19 mouse cellular contexts compared by ENCODE assay signal in the genomic region with DNA sequence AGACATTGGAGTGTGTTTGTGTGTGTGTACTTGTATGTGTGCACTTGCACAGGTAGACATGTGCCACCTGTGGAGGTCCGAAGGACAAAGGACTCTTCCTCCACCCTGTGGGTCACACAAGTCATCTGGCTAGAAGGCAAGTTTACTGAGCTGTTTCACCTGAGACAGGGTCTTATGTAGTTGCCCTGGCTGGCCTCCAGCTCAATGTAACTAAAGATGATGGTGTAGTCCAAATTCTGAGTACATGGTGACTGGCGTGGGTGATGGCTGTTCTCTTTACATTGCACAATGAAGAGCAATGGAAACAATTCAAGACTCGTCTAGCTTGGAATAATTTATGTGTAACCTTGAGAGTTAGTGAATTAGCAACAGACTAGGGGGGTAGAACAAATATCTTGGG. TPM values are rescaled to one million over a fixed set of nuclear protein-coding genes. Genes with fewer than 3 reads are reported as not detected.
DNase-seq lines count a peak whose midpoint lies in the region; ATAC-seq and TF ChIP-seq lines count a peak whose summit lies in the region.
"Had no signal": no experiment of that assay in that cellular context is flagged by ENCODE, and none has a peak within 500 bp of the region (broad histone marks: within the 10 kb centered on the region; RNA-seq: fewer than 3 reads in every experiment).

No protein-coding gene starts in this region.

- no peak for TF ChIP-seq CTCF in lung, adult 2 months (IDR thresholded peaks at IDR 0.05; ENCODE audit: insufficient read depth, low read length)

- H3K4me1 ChIP-seq in liver, embryonic 12.5 days, result peaks cover 49% of the 10 kb centered on the region
- peaks cover 29% of the 10 kb centered on the region for H3K4me1 ChIP-seq in embryonic facial prominence, embryonic 15.5 days
- H3K4me1 ChIP-seq in hindbrain, embryonic 10.5 days (replicated peaks), result peaks cover 31% of the 10 kb centered on the region
- H3K4me1 ChIP-seq in lung, adult 2 months (ENCODE audit: control insufficient read depth, insufficient read depth, low read length), result peaks cover 11% of the 10 kb centered on the region

- 61% methylated on average over 3 of the region's 3 CpGs for WGBS in liver, embryonic 12.5 days (ENCODE audit: insufficient replicate concordance)
- WGBS in embryonic facial prominence, embryonic 15.5 days, result 60% methylated on average over 3 of the region's 3 CpGs
- 76% methylated on average over 3 of the region's 3 CpGs for WGBS in hindbrain, embryonic 10.5 days
- 60% methylated on average over 3 of the region's 3 CpGs for WGBS in lung, adult 2 months

- peak overlapping the region; percentile 78 for H3K4me2 ChIP-seq in liver, embryonic 12.5 days
- no peak overlapping the region for H3K4me2 ChIP-seq in embryonic facial prominence, embryonic 15.5 days (replicated peaks)
- H3K4me2 ChIP-seq in myocyte (ENCODE audit: low read depth), result no peak overlapping the region

- no peak overlapping the region for H3ac ChIP-seq in myocyte (ENCODE audit: control insufficient read depth, insufficient read length)

- peaks cover 28% of the 10 kb centered on the region for H3K79me2 ChIP-seq in myocyte (ENCODE audit: control insufficient read depth, insufficient read depth)

- H3K9ac ChIP-seq in liver, embryonic 12.5 days, result no peak overlapping the region
- H3K9ac ChIP-seq in embryonic facial prominence, embryonic 15.5 days, result no peak overlapping the region

- no peaks in the 10 kb centered on the region for H3K27me3 ChIP-seq in liver, embryonic 12.5 days (replicated peaks)
- no peaks in the 10 kb centered on the region for H3K27me3 ChIP-seq in embryonic facial prominence, embryonic 15.5 days
- no peaks in the 10 kb centered on the region for H3K27me3 ChIP-seq in myocyte (ENCODE audit: control insufficient read depth, insufficient read depth, insufficient read length)
- no peaks in the 10 kb centered on the region for H3K27me3 ChIP-seq in hindbrain, embryonic 10.5 days (ENCODE audit: insufficient read depth, poor library complexity, severe bottlenecking)
- H3K27me3 ChIP-seq: embryonic facial prominence, embryonic 13.5 days; neural tube, embryonic 15.5 days; Patski had no signal

- peak overlapping the region; percentile 12; the same call in 1 of the 2 replicates for H3K27ac ChIP-seq in liver, embryonic 12.5 days
- 0 out of 2 replicates have a peak overlapping the region, but pooled peaks have one; percentile 92 for H3K27ac ChIP-seq in embryonic facial prominence, embryonic 15.5 days (replicated peaks)
- no peak overlapping the region for H3K27ac ChIP-seq in hindbrain, embryonic 10.5 days

- no peak for TF ChIP-seq POLR2A in myocyte (IDR thresholded peaks at IDR 0.05; ENCODE audit: insufficient read length, low read depth)
- TF ChIP-seq POLR2A in lung, adult 2 months (IDR thresholded peaks at IDR 0.05; ENCODE audit: borderline replicate concordance, extremely low read depth, low read depth, low read length), result no peak

- H3K9me3 ChIP-seq in liver, embryonic 12.5 days (replicated peaks), result no peaks in the 10 kb centered on the region
- no peaks in the 10 kb centered on the region for H3K9me3 ChIP-seq in embryonic facial prominence, embryonic 15.5 days (replicated peaks)
- no peaks in the 10 kb centered on the region for H3K9me3 ChIP-seq in hindbrain, embryonic 10.5 days
- H3K9me3 ChIP-seq: embryonic facial prominence, embryonic 13.5 days; neural tube, embryonic 15.5 days had no signal

- H3K4me3 ChIP-seq in liver, embryonic 12.5 days, result 0 out of 2 replicates have a peak overlapping the region, but pooled peaks have one; percentile 43
- H3K4me3 ChIP-seq in embryonic facial prominence, embryonic 15.5 days (replicated peaks), result no peak overlapping the region
- peak overlapping the region; percentile 32 for H3K4me3 ChIP-seq in myocyte
- H3K4me3 ChIP-seq in hindbrain, embryonic 10.5 days, result no peak overlapping the region
- no peak overlapping the region for H3K4me3 ChIP-seq in lung, adult 2 months (replicated peaks; ENCODE audit: extremely low read depth, low read depth, low read length)

- H3K36me3 ChIP-seq in liver, embryonic 12.5 days, result peaks cover 47% of the 10 kb centered on the region
- peaks cover 29% of the 10 kb centered on the region for H3K36me3 ChIP-seq in embryonic facial prominence, embryonic 15.5 days
- H3K36me3 ChIP-seq in myocyte (ENCODE audit: control insufficient read depth, insufficient read depth), result peaks cover 3% of the 10 kb centered on the region
- peaks cover 45% of the 10 kb centered on the region for H3K36me3 ChIP-seq in hindbrain, embryonic 10.5 days
- H3K36me3 ChIP-seq: neural tube, embryonic 15.5 days had no signal

- peak; percentile 9 for DNase-seq in embryo, embryonic 10.5 days (ENCODE audit: low spot score)
- no peak for DNase-seq in embryo, embryonic 11 days
- no peak for DNase-seq in liver
- no peak for DNase-seq in hindbrain, embryonic 10.5 days (ENCODE audit: low spot score)
- DNase-seq in lung, adult 2 months, result no peak
- DNase-seq: cerebellum, adult 2 months; gastrocnemius, postnatal 10 days; kidney, postnatal 4 days had no signal

- no peak for ATAC-seq in liver, embryonic 12.5 days
- ATAC-seq in embryonic facial prominence, embryonic 15.5 days (ENCODE audit: insufficient number of reproducible peaks, low FRiP score, low TSS enrichment, low read depth), result no peak
- ATAC-seq: intestine, postnatal 0 days; Patski had no signal

TF ChIP-seq in myocyte, 11 proteins besides CTCF, POLR2A, EP300 and RAD21:
- no peak for TF ChIP-seq MYOD1 (IDR thresholded peaks at IDR 0.05; ENCODE audit: control insufficient read depth in 1 of 3, insufficient read length in 2 of 3, low read depth in 2 of 3)
- no peak for TF ChIP-seq MAX (IDR thresholded peaks at IDR 0.05; ENCODE audit: low read depth)
- TF ChIP-seq TCF3 (IDR thresholded peaks at IDR 0.05; ENCODE audit: insufficient read length, low read depth), result no peak
- no peak for TF ChIP-seq USF1 (IDR thresholded peaks at IDR 0.05; ENCODE audit: low read depth)
- no peak for TF ChIP-seq REST (IDR thresholded peaks at IDR 0.05; ENCODE audit: insufficient read depth, insufficient read length)
- no peak for TF ChIP-seq E2F4 (IDR thresholded peaks at IDR 0.05; ENCODE audit: insufficient read depth)
- no peak for TF ChIP-seq MYOG (IDR thresholded peaks at IDR 0.05; ENCODE audit: control insufficient read depth in 1 of 3, insufficient read depth in 1 of 3, insufficient read length in 2 of 3, low read depth in 2 of 3)
- no peak for TF ChIP-seq CEBPB (IDR thresholded peaks at IDR 0.05; ENCODE audit: insufficient read depth, poor library complexity, severe bottlenecking)
- no peak for TF ChIP-seq SRF (IDR thresholded peaks at IDR 0.05; ENCODE audit: control insufficient read depth, insufficient read length, low read depth)
- no peak for TF ChIP-seq POLR2AphosphoS2 (IDR thresholded peaks at IDR 0.05; ENCODE audit: insufficient read length, low read depth)
- TF ChIP-seq TCF12 (IDR thresholded peaks at IDR 0.05; ENCODE audit: insufficient read depth, poor library complexity, severe bottlenecking), result no peak

RNA-seq across cellular contexts. Expression of a gene that starts 1.4 kb away (rescaled TPM):
- 13.6 and 13.9 TPM in 2 replicates for polyA plus RNA-seq in liver, embryonic 12.5 days (2016; fragmentation: Nextera tagmentation; extraction: Ambion mirVana)
- 40.1 and 43.6 TPM in 2 replicates for polyA plus RNA-seq in embryonic facial prominence, embryonic 15.5 days (2015; fragmentation: Nextera tagmentation; extraction: Ambion mirVana)
- polyA plus RNA-seq in myocyte (2012; fragmentation: generic; extraction: Trizol), result 31.3 TPM
- 51.5 and 65.8 TPM in 2 replicates for polyA plus RNA-seq in hindbrain, embryonic 10.5 days (2016; fragmentation: Nextera tagmentation; extraction: Ambion mirVana)
- polyA plus RNA-seq in lung, adult 2 months (2012; rRNA removed), result 39.9 and 46.1 TPM in 2 replicates

RNA-seq across cellular contexts. Expression of a gene that starts 21.3 kb away (rescaled TPM):
- 153 and 154 TPM in 2 replicates for polyA plus RNA-seq in liver, embryonic 12.5 days (2016; fragmentation: Nextera tagmentation; extraction: Ambion mirVana)
- 110 and 113 TPM in 2 replicates for polyA plus RNA-seq in embryonic facial prominence, embryonic 15.5 days (2015; fragmentation: Nextera tagmentation; extraction: Ambion mirVana)
- 18.4 TPM for polyA plus RNA-seq in myocyte (2012; fragmentation: generic; extraction: Trizol)
- 196 and 300 TPM in 2 replicates for polyA plus RNA-seq in hindbrain, embryonic 10.5 days (2016; fragmentation: Nextera tagmentation; extraction: Ambion mirVana)
- polyA plus RNA-seq in lung, adult 2 months (2012; rRNA removed), result 2.6 and 3.2 TPM in 2 replicates

RNA-seq across cellular contexts. Expression of a gene that starts 24.3 kb away (rescaled TPM):
- polyA plus RNA-seq in liver, embryonic 12.5 days (2016; fragmentation: Nextera tagmentation; extraction: Ambion mirVana), result not detected in 2 replicates
- polyA plus RNA-seq in embryonic facial prominence, embryonic 15.5 days (2015; fragmentation: Nextera tagmentation; extraction: Ambion mirVana), result 0.33 TPM in 1 of 2 replicates, not detected in the other
- polyA plus RNA-seq in myocyte (2012; fragmentation: generic; extraction: Trizol), result not detected
- not detected in 2 replicates for polyA plus RNA-seq in hindbrain, embryonic 10.5 days (2016; fragmentation: Nextera tagmentation; extraction: Ambion mirVana)
- polyA plus RNA-seq in lung, adult 2 months (2012; rRNA removed), result not detected in 2 replicates
- polyA plus RNA-seq: cerebellum, adult 2 months; embryonic facial prominence, embryonic 13.5 days; heart, embryonic 14.5 days; hindbrain, embryonic 11.5 days; intestine, postnatal 0 days; liver, adult 2 months; midbrain, postnatal 0 days; neural tube, embryonic 15.5 days; Patski had no signal

RNA-seq across cellular contexts. Expression of a gene that starts 31.7 kb away (rescaled TPM):
- 28.3 and 30.2 TPM in 2 replicates for polyA plus RNA-seq in liver, embryonic 12.5 days (2016; fragmentation: Nextera tagmentation; extraction: Ambion mirVana)
- polyA plus RNA-seq in embryonic facial prominence, embryonic 15.5 days (2015; fragmentation: Nextera tagmentation; extraction: Ambion mirVana), result 89.5 and 92.6 TPM in 2 replicates
- polyA plus RNA-seq in myocyte (2012; fragmentation: generic; extraction: Trizol), result 44.8 TPM
- 50.9 and 61.6 TPM in 2 replicates for polyA plus RNA-seq in hindbrain, embryonic 10.5 days (2016; fragmentation: Nextera tagmentation; extraction: Ambion mirVana)
- 39.4 and 39.6 TPM in 2 replicates for polyA plus RNA-seq in lung, adult 2 months (2012; rRNA removed)

RNA-seq across cellular contexts. Expression of a gene that starts 47.8 kb away (rescaled TPM):
- 3.8 and 4.1 TPM in 2 replicates for polyA plus RNA-seq in liver, embryonic 12.5 days (2016; fragmentation: Nextera tagmentation; extraction: Ambion mirVana)
- polyA plus RNA-seq in embryonic facial prominence, embryonic 15.5 days (2015; fragmentation: Nextera tagmentation; extraction: Ambion mirVana), result 6.7 and 7.4 TPM in 2 replicates
- polyA plus RNA-seq in myocyte (2012; fragmentation: generic; extraction: Trizol), result 9.1 TPM
- polyA plus RNA-seq in hindbrain, embryonic 10.5 days (2016; fragmentation: Nextera tagmentation; extraction: Ambion mirVana), result 2.4 and 2.6 TPM in 2 replicates
- 17.1 and 18.1 TPM in 2 replicates for polyA plus RNA-seq in lung, adult 2 months (2012; rRNA removed)

Comparison
In these comparisons a context has a peak if more than half of its experiments do, and no peak if none do; other contexts are left out.
1. H3K4me3 ChIP-seq: peak in liver, embryonic 12.5 days (single experiment) and myocyte (single experiment); none in embryonic facial prominence, embryonic 15.5 days (single experiment), hindbrain, embryonic 10.5 days (single experiment) and lung, adult 2 months (single experiment).